In the genomic region with DNA sequence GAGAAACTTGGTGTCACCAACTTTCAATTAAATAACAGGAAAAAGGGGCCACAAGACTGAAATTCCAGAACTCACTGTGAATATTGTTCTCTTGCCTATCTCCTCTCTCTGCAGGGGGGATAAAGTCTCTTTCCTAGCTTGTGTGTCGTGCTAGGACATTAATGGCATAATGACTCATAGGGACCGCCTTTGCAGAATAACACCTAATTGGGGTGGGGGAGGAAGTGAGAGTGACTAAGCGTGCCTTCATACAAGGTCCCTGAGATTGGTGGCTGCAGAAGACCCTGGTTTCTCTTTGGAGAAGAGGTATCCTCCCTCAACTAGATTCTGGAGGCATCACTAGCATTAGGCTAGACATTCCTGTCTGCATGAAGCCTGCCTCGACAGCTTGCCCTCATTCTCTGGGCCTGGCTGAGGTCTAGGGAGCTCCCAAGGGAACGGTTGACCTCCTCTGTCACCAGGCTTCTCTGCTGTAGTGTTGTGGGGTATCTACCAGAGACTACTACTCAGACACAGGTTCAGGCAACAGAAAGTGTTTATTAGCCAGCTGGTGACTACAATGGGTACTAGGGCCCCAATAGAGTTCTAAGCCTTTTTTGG, we compare ENCODE assay signal across 28 mouse cellular contexts. TPM values are rescaled to one million over a fixed set of nuclear protein-coding genes. Genes with fewer than 3 reads are reported as not detected.
DNase-seq lines count a peak whose midpoint lies in the region; ATAC-seq lines count a peak whose summit lies in the region.
"Had no signal": no experiment of that assay in that cellular context is flagged by ENCODE, and none has a peak within 500 bp of the region (broad histone marks: within the 10 kb centered on the region; RNA-seq: fewer than 3 reads in every experiment).

No protein-coding gene starts in this region.

- no peak overlapping the region for H3K9ac ChIP-seq in forebrain, embryonic 11.5 days (ENCODE audit: low read length)
- no peak overlapping the region for H3K9ac ChIP-seq in forebrain, embryonic 14.5 days (ENCODE audit: low read length)
- H3K9ac ChIP-seq: embryonic facial prominence, embryonic 13.5 days; forebrain, embryonic 13.5 days; forebrain, postnatal 0 days; heart, embryonic 13.5 days; hindbrain, embryonic 13.5 days had no signal

- DNase-seq in forebrain, embryonic 11.5 days (ENCODE audit: low spot score): peak; percentile 18
- no peak for DNase-seq in forebrain, embryonic 14.5 days (ENCODE audit: low spot score)
- DNase-seq in layer of hippocampus, postnatal 10 days (ENCODE audit: low spot score in 2 of 2): peak; percentile 1 to 10
- DNase-seq in layer of hippocampus, postnatal 36 days: no peak
- peak; percentile 9 to 40 for DNase-seq in urinary bladder, postnatal 4 days (ENCODE audit: low spot score in 2 of 2)
- DNase-seq in urinary bladder, adult 18-20 months (ENCODE audit: low spot score in 2 of 2): no peak
- DNase-seq in cerebellum, adult 18-20 months: no peak
- DNase-seq: adrenal gland, postnatal 10 days; adrenal gland, postnatal 36 days; cerebellum, adult 11 months; cerebellum, adult 8-10 months; cerebellum, postnatal 10 days; cerebellum, postnatal 36 days; embryo, embryonic 11 days; forebrain, postnatal 0 days; gastrocnemius, adult 2 months; gastrocnemius, postnatal 14 days; heart, adult 18-20 months had no signal

- no peak overlapping the region for H3K27ac ChIP-seq in forebrain, embryonic 11.5 days (ENCODE audit: low read depth, low read length)
- no peak overlapping the region for H3K27ac ChIP-seq in forebrain, embryonic 14.5 days (ENCODE audit: low read depth, low read length)
- H3K27ac ChIP-seq: embryonic facial prominence, embryonic 10.5 days; embryonic facial prominence, embryonic 13.5 days; forebrain, embryonic 13.5 days; gastrocnemius, adult 2 months; heart, embryonic 13.5 days; hindbrain, embryonic 10.5 days; hindbrain, embryonic 13.5 days had no signal

- 78% methylated on average over 5 of the region's 5 CpGs for WGBS in forebrain, embryonic 11.5 days
- 77% methylated on average over 5 of the region's 5 CpGs for WGBS in forebrain, embryonic 14.5 days

- H3K4me1 ChIP-seq in forebrain, embryonic 11.5 days (replicated peaks; ENCODE audit: control insufficient read depth, insufficient read depth, low read length): no peaks in the 10 kb centered on the region
- H3K4me1 ChIP-seq in forebrain, embryonic 14.5 days (ENCODE audit: control insufficient read depth, insufficient read depth, low read length): no peaks in the 10 kb centered on the region
- H3K4me1 ChIP-seq: embryonic facial prominence, embryonic 13.5 days had no signal

- H3K36me3 ChIP-seq in forebrain, embryonic 11.5 days (ENCODE audit: control insufficient read depth, insufficient read depth, low read length): no peaks in the 10 kb centered on the region
- no peaks in the 10 kb centered on the region for H3K36me3 ChIP-seq in forebrain, embryonic 14.5 days (ENCODE audit: control insufficient read depth, insufficient read depth, low read length)
- H3K36me3 ChIP-seq: embryonic facial prominence, embryonic 10.5 days; embryonic facial prominence, embryonic 13.5 days; heart, embryonic 13.5 days; hindbrain, embryonic 10.5 days; hindbrain, embryonic 13.5 days had no signal

- H3K27me3 ChIP-seq in forebrain, embryonic 11.5 days (ENCODE audit: control insufficient read depth, insufficient read depth, low read length): no peaks in the 10 kb centered on the region
- H3K27me3 ChIP-seq in forebrain, embryonic 14.5 days (replicated peaks; ENCODE audit: control insufficient read depth, insufficient read depth, low read length): no peaks in the 10 kb centered on the region
- H3K27me3 ChIP-seq: embryonic facial prominence, embryonic 13.5 days; forebrain, embryonic 13.5 days; Patski had no signal

- no peak overlapping the region for H3K4me3 ChIP-seq in forebrain, embryonic 11.5 days (ENCODE audit: low read depth, low read length)
- no peak overlapping the region for H3K4me3 ChIP-seq in forebrain, embryonic 14.5 days (ENCODE audit: low read depth, low read length)
- H3K4me3 ChIP-seq: embryonic facial prominence, embryonic 10.5 days; embryonic facial prominence, embryonic 13.5 days; erythroblast, embryonic 14.5 days; forebrain, embryonic 13.5 days; gastrocnemius, adult 2 months; heart, embryonic 13.5 days; hindbrain, embryonic 10.5 days; hindbrain, embryonic 13.5 days had no signal

- no peak for ATAC-seq in forebrain, embryonic 11.5 days (replicated peaks; ENCODE audit: low FRiP score)
- no peak for ATAC-seq in forebrain, embryonic 14.5 days
- ATAC-seq: forebrain, embryonic 13.5 days; forebrain, postnatal 0 days; hindbrain, embryonic 16.5 days; Patski had no signal

- no peak overlapping the region for H3K4me2 ChIP-seq in forebrain, embryonic 11.5 days (ENCODE audit: low read depth, low read length, severe bottlenecking)
- no peak overlapping the region for H3K4me2 ChIP-seq in forebrain, embryonic 14.5 days (ENCODE audit: low read length)
- H3K4me2 ChIP-seq: embryonic facial prominence, embryonic 13.5 days; forebrain, embryonic 13.5 days; heart, embryonic 13.5 days; hindbrain, embryonic 13.5 days had no signal

- no peaks in the 10 kb centered on the region for H3K9me3 ChIP-seq in forebrain, embryonic 11.5 days (ENCODE audit: control insufficient read depth, low read length)
- no peaks in the 10 kb centered on the region for H3K9me3 ChIP-seq in forebrain, embryonic 14.5 days (replicated peaks; ENCODE audit: control insufficient read depth, low read length)
- H3K9me3 ChIP-seq: embryonic facial prominence, embryonic 10.5 days; embryonic facial prominence, embryonic 13.5 days; forebrain, embryonic 13.5 days; heart, embryonic 13.5 days; hindbrain, embryonic 10.5 days; hindbrain, embryonic 13.5 days had no signal

RNA-seq across cellular contexts. Expression of a gene that starts 48.7 kb away (rescaled TPM):
- polyA plus RNA-seq in forebrain, embryonic 11.5 days (2014; fragmentation: Nextera tagmentation; extraction: Ambion mirVana): 0.90 and 1.1 TPM in 2 replicates
- 2.9 and 4.8 TPM in 2 replicates for polyA plus RNA-seq in forebrain, embryonic 14.5 days (2014; fragmentation: Nextera tagmentation; extraction: Ambion mirVana)
- total RNA-seq in layer of hippocampus, postnatal 10 days (2021): 10 to 100 TPM; 81.2 to 83.8 TPM
- total RNA-seq in layer of hippocampus, postnatal 36 days (2021): 100 to 1,000 TPM; 120 to 131 TPM
- polyA plus RNA-seq: erythroblast, embryonic 14.5 days; heart, embryonic 13.5 days; heart, embryonic 16.5 days had no signal

Comparison
In these comparisons a context has a peak if more than half of its experiments do, and no peak if none do; other contexts are left out.
1. DNase-seq: peak in forebrain, embryonic 11.5 days (single experiment), layer of hippocampus, postnatal 10 days (2 of 2) and urinary bladder, postnatal 4 days (2 of 2); none in forebrain, embryonic 14.5 days (single experiment), layer of hippocampus, postnatal 36 days (0 of 2), urinary bladder, adult 18-20 months (0 of 2) and cerebellum, adult 18-20 months (0 of 2).